Mouse (Mus musculus): ENCODE results near the gene Wdfy2. TPM values are rescaled to one million over a fixed set of nuclear protein-coding genes. Genes with fewer than 3 reads are reported as not detected.
A peak's percentile ranks its signal among the peaks of the same experiment; 100 is the strongest.

Wdfy2 gene
- total RNA-seq, 1 experiment from 2014 or later = 15.3 TPM

GRCm38 (mm10) chr14:62841726-62842125 lies 4.2 kb downstream of the Wdfy2 start:
- ATAC-seq (replicated peaks; ENCODE audit: low read depth, poor library complexity, severe bottlenecking) = no peak

GRCm38 (mm10) chr14:62842495-62842894 lies 5.0 kb downstream of the Wdfy2 start:
- ATAC-seq (replicated peaks; ENCODE audit: low read depth, poor library complexity, severe bottlenecking) = peak; percentile 9; the same call in 1 of the 2 replicates

DNA sequence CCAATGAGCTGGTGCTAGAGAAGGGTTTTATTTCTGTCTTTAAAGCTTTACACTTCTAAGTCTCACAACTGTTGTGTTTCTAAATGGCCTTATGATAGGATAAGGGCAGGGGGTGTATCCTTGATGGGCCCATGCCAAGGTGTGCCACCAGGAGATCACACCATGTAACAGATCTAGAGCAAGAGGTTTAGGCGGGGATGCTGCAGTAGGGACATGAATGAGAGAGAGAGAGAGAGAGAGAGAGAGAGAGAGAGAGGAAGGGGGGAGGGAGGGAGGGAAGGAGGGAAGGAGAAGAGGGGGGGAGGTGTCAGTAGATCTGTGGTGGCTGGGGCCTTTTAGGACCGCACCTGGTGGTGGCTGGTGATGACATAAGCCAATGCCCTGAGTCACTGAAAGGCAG lies 5.5 kb downstream of the Wdfy2 start:
- no peak for ATAC-seq (replicated peaks; ENCODE audit: low read depth, poor library complexity, severe bottlenecking)

GRCm38 (mm10) chr14:62844226-62844625 lies 6.7 kb downstream of the Wdfy2 start:
- ATAC-seq (replicated peaks; ENCODE audit: low read depth, poor library complexity, severe bottlenecking) = no peak

DNA sequence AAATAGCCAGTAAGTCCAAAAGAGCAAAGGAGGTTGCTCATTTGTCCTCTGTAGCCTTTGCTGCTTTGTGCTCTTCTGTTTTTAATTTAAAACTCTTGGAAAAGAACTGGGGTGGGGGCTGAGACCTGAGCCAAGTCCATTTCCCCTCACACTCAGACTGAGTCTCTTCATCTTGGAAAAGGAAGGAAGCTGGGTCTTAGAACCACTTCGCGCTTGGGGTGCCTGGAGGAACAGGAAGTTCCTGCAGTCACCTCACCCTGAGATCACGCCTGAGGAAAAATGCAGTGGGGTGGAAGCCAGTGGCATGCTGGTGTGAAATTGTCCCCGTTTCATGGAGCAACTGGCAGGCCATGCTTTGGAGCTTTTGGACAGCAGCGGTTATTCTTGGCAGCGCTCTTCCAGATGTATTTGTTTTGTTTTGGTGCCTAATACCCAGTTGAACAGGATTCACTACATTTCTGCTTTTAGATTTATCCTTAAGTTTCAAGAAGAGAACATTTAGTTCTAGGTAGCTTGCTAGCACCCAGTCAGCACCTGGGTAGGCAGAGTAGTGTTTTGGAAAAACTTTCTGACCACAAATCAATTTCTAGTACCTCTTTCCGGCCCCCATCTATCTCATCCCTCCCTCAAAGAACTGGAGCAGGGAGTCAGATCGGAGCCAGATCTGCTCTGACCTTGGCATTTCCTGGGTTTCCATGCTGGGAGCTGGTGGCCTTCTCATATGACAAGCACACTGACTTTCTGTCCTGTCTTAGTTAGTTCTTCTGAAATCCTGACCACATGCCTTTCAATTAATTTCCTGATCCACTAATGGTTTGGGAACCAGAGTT lies 7.7 kb downstream of the Wdfy2 start:
- ATAC-seq (replicated peaks; ENCODE audit: low read depth, poor library complexity, severe bottlenecking) = peak; percentile 53; the same call in 1 of the 2 replicates

GRCm38 (mm10) chr14:62850980-62851379 lies 13.5 kb downstream of the Wdfy2 start:
- no peak for ATAC-seq (replicated peaks; ENCODE audit: low read depth, poor library complexity, severe bottlenecking)

GRCm38 (mm10) chr14:62852840-62853239 lies 15.4 kb downstream of the Wdfy2 start:
- ATAC-seq (replicated peaks; ENCODE audit: low read depth, poor library complexity, severe bottlenecking) = no peak

- no peak for ATAC-seq (replicated peaks; ENCODE audit: low read depth, poor library complexity, severe bottlenecking)
Observed at GRCm38 (mm10) chr14:62855077-62855835, 17.8 kb downstream of the Wdfy2 start.

DNA sequence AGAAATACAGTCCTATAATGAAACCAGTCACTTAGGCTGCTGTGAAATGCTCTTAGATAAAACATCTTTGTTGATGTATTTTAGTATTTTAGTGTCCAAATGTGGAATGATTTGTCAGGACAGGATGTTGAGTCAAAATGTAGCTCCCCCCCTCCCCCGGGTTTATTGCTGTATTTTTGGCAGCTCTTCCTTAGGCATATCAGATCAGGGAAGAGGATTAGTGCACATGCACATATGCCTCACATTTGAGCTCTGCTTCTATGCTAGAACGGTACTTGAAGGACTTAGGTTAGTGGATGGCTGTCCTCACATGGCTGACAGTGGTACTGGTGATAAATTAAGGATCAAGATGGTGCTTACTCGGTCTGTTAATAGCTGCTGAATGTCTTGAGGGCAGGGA lies 18.4 kb downstream of the Wdfy2 start:
- ATAC-seq (replicated peaks; ENCODE audit: low read depth, poor library complexity, severe bottlenecking) = no peak

GRCm38 (mm10) chr14:62856490-62856889 lies 19.0 kb downstream of the Wdfy2 start:
- ATAC-seq (replicated peaks; ENCODE audit: low read depth, poor library complexity, severe bottlenecking) = no peak

- ATAC-seq (replicated peaks; ENCODE audit: low read depth, poor library complexity, severe bottlenecking) = no peak
Observed at GRCm38 (mm10) chr14:62857879-62858278, 20.4 kb downstream of the Wdfy2 start.

- peak; percentile 96 for ATAC-seq (replicated peaks; ENCODE audit: low read depth, poor library complexity, severe bottlenecking)
Observed at GRCm38 (mm10) chr14:62858311-62858710, 20.8 kb downstream of the Wdfy2 start.

DNA sequence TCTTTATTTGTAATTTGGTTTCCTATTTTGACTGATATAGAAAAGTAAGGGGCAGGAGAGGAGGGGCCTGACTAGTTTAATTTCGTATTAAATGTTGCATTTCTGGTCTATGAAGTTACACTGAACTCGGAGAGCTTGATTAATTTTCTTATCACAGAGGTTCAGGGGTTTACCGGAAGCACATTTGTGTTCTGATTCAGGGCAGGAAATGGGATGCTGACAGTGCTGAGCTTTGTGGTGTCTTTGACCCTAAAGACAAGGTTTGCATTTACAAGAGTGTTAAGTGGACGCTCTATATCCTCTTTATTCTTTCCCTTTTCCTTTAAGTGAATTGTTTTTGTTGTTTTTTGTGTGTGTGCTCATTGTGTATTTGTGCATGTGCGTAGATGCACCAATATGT lies 25.1 kb downstream of the Wdfy2 start:
- peak; percentile 16; the same call in 1 of the 2 replicates for ATAC-seq (replicated peaks; ENCODE audit: low read depth, poor library complexity, severe bottlenecking)

GRCm38 (mm10) chr14:62864254-62864653 lies 26.8 kb downstream of the Wdfy2 start:
- ATAC-seq (replicated peaks; ENCODE audit: low read depth, poor library complexity, severe bottlenecking) = peak; percentile 47

- peak; percentile 70 for ATAC-seq (replicated peaks; ENCODE audit: low read depth, poor library complexity, severe bottlenecking)
Observed at GRCm38 (mm10) chr14:62865405-62865804, 27.9 kb downstream of the Wdfy2 start.

- no peak for ATAC-seq (replicated peaks; ENCODE audit: low read depth, poor library complexity, severe bottlenecking)
Observed at GRCm38 (mm10) chr14:62867069-62867468, 29.6 kb downstream of the Wdfy2 start.

DNA sequence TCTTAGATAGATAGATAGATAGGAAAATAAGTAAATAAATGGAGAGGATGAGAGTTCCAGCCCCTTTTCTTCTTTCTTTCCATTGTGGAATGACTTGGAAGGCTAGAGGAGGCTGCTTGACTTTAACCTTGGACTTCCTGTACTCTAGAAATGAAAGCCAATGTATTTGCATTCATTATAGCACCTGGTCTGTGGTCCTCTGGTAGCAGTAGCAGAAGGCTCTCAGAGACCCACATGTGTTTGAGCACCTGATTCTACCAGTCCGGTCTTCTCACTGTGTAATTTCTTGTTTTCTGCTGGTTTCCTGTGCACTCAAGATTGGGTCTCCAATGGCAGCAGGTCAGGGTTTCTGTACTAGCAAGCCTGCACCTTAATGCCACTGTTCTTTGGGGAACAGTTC lies 30.1 kb downstream of the Wdfy2 start:
- no peak for ATAC-seq (replicated peaks; ENCODE audit: low read depth, poor library complexity, severe bottlenecking)

- no peak for ATAC-seq (replicated peaks; ENCODE audit: low read depth, poor library complexity, severe bottlenecking)
Observed at GRCm38 (mm10) chr14:62868254-62868653, 30.8 kb downstream of the Wdfy2 start.

- ATAC-seq (replicated peaks; ENCODE audit: low read depth, poor library complexity, severe bottlenecking) = no peak
Observed at GRCm38 (mm10) chr14:62870238-62870638, 32.8 kb downstream of the Wdfy2 start.

DNA sequence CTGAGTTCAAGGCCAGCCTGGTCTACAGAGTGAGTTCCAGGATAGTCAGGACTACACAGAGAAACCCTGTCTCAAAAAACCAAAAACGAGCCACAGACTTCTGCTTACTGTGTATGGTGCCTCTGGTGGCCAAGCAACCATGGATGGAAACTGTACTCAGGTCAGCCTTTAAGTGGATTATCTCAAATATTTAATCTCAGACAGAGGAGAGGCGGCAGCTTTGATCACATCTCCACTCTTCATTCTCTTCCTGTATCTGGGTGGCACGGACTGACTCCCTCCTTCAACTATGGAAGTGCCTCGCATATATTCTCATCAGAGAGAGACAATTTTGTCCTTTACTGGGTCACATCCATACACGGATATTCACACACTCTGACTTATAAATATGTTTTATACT lies 34.0 kb downstream of the Wdfy2 start:
- no peak for ATAC-seq (replicated peaks; ENCODE audit: low read depth, poor library complexity, severe bottlenecking)

GRCm38 (mm10) chr14:62871932-62872331 lies 34.5 kb downstream of the Wdfy2 start:
- ATAC-seq (replicated peaks; ENCODE audit: low read depth, poor library complexity, severe bottlenecking) = no peak

Measured in common myeloid progenitor, adult 5-6 weeks (primary cell).